Mouse (Mus musculus) retina, adult 2 months (tissue): Measurements from ENCODE around the gene Ghdc.

ENCODE experiments used
- DNase-seq: peaks from one replicate; pipeline ENCODE4 v3.0.0-alpha.2; 2012; ENCODE audit warnings: low read depth, low spot score

The Ghdc gene

DNA sequence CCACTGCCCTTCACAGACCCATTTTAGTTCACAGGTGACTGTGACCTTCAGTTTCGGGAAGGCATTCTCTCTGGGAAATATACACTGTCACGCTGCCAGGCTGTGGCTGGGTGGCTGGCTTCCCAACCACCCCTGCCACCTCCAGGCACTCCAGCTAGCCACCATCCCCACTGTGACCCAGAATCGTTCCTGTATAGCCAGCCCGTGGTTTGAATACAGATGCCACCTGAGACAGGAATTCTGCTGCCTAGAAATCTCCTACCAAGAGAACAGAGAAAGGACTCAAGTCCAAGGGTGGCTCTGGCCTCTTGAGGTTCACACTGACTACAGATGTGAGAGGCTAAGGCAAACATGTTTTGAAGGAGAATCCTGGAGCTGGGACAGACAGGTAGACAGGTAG lies 51.9 kb downstream of the Ghdc start:
- no peak for DNase-seq

DNA sequence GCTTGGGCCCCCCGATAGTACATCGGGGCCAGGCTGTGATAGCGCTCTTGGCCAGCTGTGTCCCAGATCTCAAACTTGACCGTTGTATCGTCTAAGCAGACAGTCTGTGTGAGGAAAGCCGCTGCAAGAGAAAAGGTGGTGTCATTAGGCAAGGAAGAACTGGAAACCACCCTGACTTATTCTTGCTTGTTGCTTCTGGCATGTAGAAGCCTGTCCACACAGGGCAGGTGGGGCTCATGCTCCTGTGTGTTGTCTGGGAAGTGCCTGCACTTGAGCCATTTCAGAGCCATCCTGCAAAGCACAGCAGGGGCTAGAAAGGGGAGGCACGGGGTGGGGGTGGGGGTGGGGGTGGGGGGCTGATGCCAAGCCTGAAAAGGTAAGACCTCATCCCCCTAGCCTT lies 52.3 kb downstream of the Ghdc start:
- DNase-seq, result no peak

DNA sequence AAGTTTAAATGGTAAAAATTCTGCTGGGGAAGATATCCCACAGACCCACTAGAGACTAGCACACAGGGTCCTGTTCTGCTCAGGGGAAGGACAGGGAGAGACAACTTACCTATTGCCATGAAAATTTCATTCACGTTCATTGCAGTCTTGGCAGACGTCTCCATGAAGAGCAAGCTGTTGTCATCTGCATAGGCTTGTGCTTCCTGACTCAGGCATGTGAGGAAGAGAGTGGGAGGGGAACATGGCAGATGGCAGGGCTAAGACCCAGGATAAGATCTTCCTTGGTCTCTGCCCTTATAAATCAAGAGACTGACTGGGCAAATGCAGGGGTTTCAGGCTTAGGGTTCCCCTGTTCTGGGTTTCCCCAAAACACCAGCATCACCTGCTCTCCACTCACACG lies 54.1 kb downstream of the Ghdc start:
- DNase-seq, result no peak
